Mouse (Mus musculus): ENCODE results near the gene Itpkc.

DNA sequence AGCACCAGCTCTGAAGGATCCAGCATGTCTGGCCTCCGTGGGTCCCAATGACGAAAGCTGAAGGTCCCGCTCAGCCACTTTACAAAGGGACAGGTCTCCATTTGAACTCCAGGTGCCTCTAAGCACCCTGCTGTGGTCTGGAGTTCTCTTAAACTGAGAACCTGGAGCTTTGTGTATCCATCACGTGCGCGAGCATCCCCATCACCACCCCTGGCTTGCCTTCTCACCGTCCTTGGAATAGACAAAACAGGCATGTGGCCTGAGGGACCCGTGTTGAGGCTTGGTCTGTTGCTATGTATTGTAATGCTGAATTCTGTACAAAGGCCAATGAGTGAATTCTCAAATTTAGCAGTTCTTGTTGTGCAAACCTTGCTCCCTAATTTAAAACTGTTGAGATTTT, 29.7 kb downstream of the Itpkc start:
- TF ChIP-seq CTCF (IDR thresholded peaks at IDR 0.05; ENCODE audit: borderline replicate concordance, insufficient read depth, low read depth, low read length) (no peak), POLR2A (IDR thresholded peaks at IDR 0.05; ENCODE audit: borderline replicate concordance, insufficient read depth, low read length) (no peak)
